Mouse (Mus musculus) kidney, adult 2 months (tissue): ENCODE results near the gene Tm6sf1. TPM values are rescaled to one million over a fixed set of nuclear protein-coding genes. Genes with fewer than 3 reads are reported as not detected.

Source experiments
- DNase-seq: peaks from one replicate; pipeline ENCODE4 v3.0.0; 2021
- H3K27ac ChIP-seq: fragments of 200-500 bp; 2 replicates; pipeline ENCODE4 v1.5.1; 2012; ENCODE audit warnings: low read depth, low read length, control low read depth, inconsistent platforms; ENCODE audit not compliant: insufficient read depth
- H3K27me3 ChIP-seq: fragments of 200-500 bp; replicated peaks from 2 replicates; pipeline ENCODE4 v1.6.1; 2012; ENCODE audit warnings: mild to moderate bottlenecking, moderate library complexity, low read length, inconsistent platforms; ENCODE audit not compliant: control insufficient read depth, insufficient read depth
- H3K36me3 ChIP-seq: fragments of 200-500 bp; 2 replicates; pipeline ENCODE4 v1.6.1; 2012; ENCODE audit warnings: mild to moderate bottlenecking, moderate library complexity, low read length, inconsistent platforms; ENCODE audit not compliant: control insufficient read depth, insufficient read depth
- H3K4me1 ChIP-seq: fragments of 200-500 bp; 2 replicates; pipeline ENCODE4 v1.6.1; 2011; ENCODE audit warnings: low read length; ENCODE audit not compliant: control insufficient read depth, insufficient read depth
- H3K4me3 ChIP-seq: fragments of 200-500 bp; 2 replicates; pipeline ENCODE4 v1.5.1; 2011; ENCODE audit warnings: mild to moderate bottlenecking, low read depth, low read length, control low read depth; ENCODE audit not compliant: insufficient read depth
- CTCF ChIP-seq: fragments of 200-500 bp; conservative IDR thresholded peaks from 2 replicates; pipeline ENCODE4 v1.5.1; 2011; ENCODE audit warnings: low read depth, mild to moderate bottlenecking, control low read depth, low read length, moderate library complexity, mixed read lengths; ENCODE audit not compliant: insufficient read depth, insufficient read length
- POLR2A ChIP-seq: fragments of 200-500 bp; IDR thresholded peaks from one replicate; pipeline ENCODE4 v1.6.1; 2011; ENCODE audit warnings: low read depth, low read length, control low read depth
- WGBS: fragments of 180-500 bp; shearing (Covaris S2); methylation state at CpG from one replicate; pipeline ENCODE4 v1.1.7; 2018; 5-methylcytosine and 5-hydroxymethylcytosine counted together
- polyA plus RNA-seq: library from polyadenylated mRNA; depleted of rRNA; stranded (reverse); fragments of >200 nt; gene quantifications from 2 replicates; pipeline ENCODE4 v1.2.3, GENCODE M21; 2012

Tm6sf1 gene
- polyA plus RNA-seq, 1 experiment = 17.0 TPM

DNA sequence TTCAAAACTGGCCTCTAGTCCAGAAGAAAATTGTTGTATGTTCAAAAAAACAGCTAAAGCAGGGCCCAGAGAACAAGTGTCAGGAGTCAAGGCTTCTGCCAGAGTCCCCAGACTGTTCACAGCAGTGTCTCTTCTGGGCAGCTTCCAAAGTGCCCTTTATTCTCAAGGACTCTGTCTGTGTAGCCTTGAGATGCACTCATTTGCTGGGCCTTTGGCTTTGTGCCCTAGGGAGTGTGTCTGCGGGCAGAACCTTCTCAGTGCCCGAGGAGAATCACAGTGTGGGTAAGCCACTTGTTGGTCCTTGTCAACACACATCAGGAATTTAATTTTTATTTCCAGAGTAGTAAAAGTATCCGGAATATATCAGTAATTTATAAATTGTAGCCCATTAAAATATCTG, 22.8 kb downstream of the Tm6sf1 start:
- H3K36me3 ChIP-seq = no peaks in the 10 kb centered on the region
- H3K4me3 ChIP-seq = no peak overlapping the region
- TF ChIP-seq POLR2A (no peak), CTCF (no peak)
- no peaks in the 10 kb centered on the region for H3K4me1 ChIP-seq
- H3K27ac ChIP-seq = no peak overlapping the region
- DNase-seq = no peak
- H3K27me3 ChIP-seq = no peaks in the 10 kb centered on the region
- 64% methylated on average over 3 of the region's 3 CpGs for WGBS

GRCm38 (mm10) chr7:81885128-81885527, 26.3 kb downstream of the Tm6sf1 start:
- Histone ChIP-seq H3K36me3 (no peaks in the 10 kb centered on the region), H3K27ac (no peak overlapping the region), H3K27me3 (no peaks in the 10 kb centered on the region), H3K4me3 (no peak overlapping the region), H3K4me1 (no peaks in the 10 kb centered on the region)
- WGBS = 92% methylated on average over 4 of the region's 4 CpGs
- no peak for DNase-seq
- TF ChIP-seq CTCF (no peak), POLR2A (no peak)

DNA sequence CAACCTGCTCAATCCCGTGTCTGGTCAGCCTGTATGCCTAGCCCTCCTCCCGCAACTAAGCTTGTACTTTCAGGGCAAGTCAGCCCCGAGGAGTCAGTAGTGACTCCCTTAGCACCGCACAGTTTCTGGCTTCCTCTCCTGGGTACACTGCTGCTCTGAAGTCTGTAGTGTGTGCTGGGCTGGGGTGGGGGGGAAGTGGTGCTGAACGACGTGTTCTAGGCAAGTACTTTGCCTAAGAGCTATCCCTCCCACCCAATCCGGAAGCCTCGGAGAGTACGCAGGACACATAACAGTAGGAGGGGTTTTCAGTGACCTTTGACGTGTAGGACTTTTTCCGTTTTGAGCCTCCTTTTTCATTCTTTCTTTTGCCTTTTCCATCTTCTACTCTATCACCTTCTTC, 40.6 kb downstream of the Tm6sf1 start:
- Histone ChIP-seq H3K36me3 (no peaks in the 10 kb centered on the region), H3K4me3 (peak overlapping the region; percentile 22), H3K27me3 (no peaks in the 10 kb centered on the region), H3K4me1 (no peaks in the 10 kb centered on the region), H3K27ac (no peak overlapping the region)
- no peak for TF ChIP-seq CTCF
- no peak for TF ChIP-seq POLR2A
- 52% methylated on average over 11 of the region's 11 CpGs for WGBS
- DNase-seq = no peak

DNA sequence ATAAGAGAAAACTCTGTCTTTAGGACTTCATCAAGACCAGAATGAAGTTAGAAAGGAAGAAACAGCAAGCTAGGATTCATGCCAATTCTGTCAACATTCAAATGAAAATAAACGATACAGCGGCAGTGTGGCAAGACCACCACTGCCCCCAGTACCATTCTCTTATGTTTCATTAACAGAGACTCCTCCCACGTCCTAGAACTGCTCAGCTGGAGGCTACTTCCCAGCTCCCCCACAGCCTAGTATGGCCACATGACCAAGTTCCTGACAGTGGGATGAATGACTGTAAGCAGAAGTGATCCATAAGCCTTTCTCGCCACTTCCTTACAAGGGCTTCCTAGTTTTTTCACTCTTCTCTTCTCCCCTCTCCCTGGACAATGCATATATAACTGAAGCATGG, 45.3 kb downstream of the Tm6sf1 start:
- no peak overlapping the region for H3K27ac ChIP-seq
- no peak for TF ChIP-seq POLR2A
- no peak for TF ChIP-seq CTCF
- H3K36me3 ChIP-seq = no peaks in the 10 kb centered on the region
- no peak overlapping the region for H3K4me3 ChIP-seq
- H3K4me1 ChIP-seq = no peaks in the 10 kb centered on the region
- WGBS = 39% methylated on average over 4 of the region's 4 CpGs
- H3K27me3 ChIP-seq = no peaks in the 10 kb centered on the region
- DNase-seq = no peak

DNA sequence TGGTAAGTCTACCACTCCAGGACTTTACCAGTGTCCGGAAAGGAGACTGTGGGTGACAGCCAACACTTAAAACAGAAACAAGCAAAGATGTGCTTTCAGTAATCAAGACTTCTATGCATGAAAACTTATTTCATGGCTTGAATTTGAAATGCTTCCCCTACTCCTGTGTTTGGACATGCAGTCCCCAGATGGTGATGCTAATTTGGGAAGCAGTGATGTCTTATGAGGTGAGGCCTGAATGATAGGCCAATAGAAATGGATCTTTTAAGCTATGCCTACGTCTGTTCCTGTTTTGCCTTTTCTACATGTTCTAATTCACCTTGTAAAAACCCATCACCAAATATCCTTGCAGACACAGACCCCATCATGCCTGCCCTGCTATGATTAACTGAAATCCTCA, 46.1 kb downstream of the Tm6sf1 start:
- TF ChIP-seq POLR2A = no peak
- no peak for TF ChIP-seq CTCF
- Histone ChIP-seq H3K4me1 (no peaks in the 10 kb centered on the region), H3K27me3 (no peaks in the 10 kb centered on the region), H3K27ac (no peak overlapping the region), H3K36me3 (no peaks in the 10 kb centered on the region), H3K4me3 (no peak overlapping the region)
- no peak for DNase-seq
- 96% methylated on average over 2 of the region's 2 CpGs for WGBS

GRCm38 (mm10) chr7:81918316-81918715, 59.5 kb downstream of the Tm6sf1 start:
- Histone ChIP-seq H3K27me3 (no peaks in the 10 kb centered on the region), H3K4me1 (no peaks in the 10 kb centered on the region), H3K27ac (no peak overlapping the region), H3K4me3 (no peak overlapping the region), H3K36me3 (no peaks in the 10 kb centered on the region)
- no peak for TF ChIP-seq POLR2A
- DNase-seq = no peak
- WGBS = 79% methylated on average over 5 of the region's 5 CpGs

GRCm38 (mm10) chr7:81920314-81920713, 61.5 kb downstream of the Tm6sf1 start:
- H3K4me1 ChIP-seq = no peaks in the 10 kb centered on the region
- no peak overlapping the region for H3K4me3 ChIP-seq
- no peak overlapping the region for H3K27ac ChIP-seq
- DNase-seq = no peak
- 87% methylated on average over 4 of the region's 4 CpGs for WGBS
- no peaks in the 10 kb centered on the region for H3K27me3 ChIP-seq
- TF ChIP-seq POLR2A (no peak), CTCF (no peak)
- no peaks in the 10 kb centered on the region for H3K36me3 ChIP-seq

DNA sequence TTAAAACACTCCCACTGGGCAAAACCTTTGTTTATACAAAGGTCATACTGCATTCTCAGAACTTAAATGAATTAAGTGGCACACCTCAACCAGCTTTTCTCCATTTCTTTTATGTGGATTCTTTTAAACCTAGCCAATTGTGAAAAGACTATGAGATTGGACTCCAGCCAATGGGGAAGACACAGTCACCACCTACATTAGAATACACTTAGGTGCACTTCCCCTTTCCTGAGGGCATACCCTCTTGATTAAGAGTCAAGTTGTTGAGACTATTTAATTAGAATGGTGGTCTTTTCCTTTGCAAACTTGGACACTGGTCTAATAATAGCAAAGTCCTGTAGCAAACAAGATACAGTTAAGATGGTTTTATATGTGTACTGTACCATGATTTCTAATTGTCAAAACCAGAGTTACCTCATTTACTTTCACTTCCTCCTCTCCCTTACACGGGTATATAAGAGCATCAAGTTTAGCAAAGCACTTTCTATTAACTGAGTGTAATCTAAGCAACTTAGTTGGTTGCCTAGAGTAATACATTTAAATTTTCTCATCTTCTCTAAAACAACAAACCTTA, 62.7 kb downstream of the Tm6sf1 start:
- TF ChIP-seq CTCF (no peak), POLR2A (no peak)
- Histone ChIP-seq H3K36me3 (no peaks in the 10 kb centered on the region), H3K4me3 (no peak overlapping the region), H3K27ac (no peak overlapping the region), H3K4me1 (no peaks in the 10 kb centered on the region), H3K27me3 (no peaks in the 10 kb centered on the region)
- no peak for DNase-seq
- WGBS = 45% methylated on average over 1 of the region's 1 CpGs
